Mouse (Mus musculus) erythroblast, embryonic 14.5 days (primary cell): Measurements from ENCODE around the gene Tmem209. TPM values are rescaled to one million over a fixed set of nuclear protein-coding genes. Genes with fewer than 3 reads are reported as not detected.

Experiments
- H3K27me3 ChIP-seq: 2 replicates; pipeline ENCODE4 v1.6.1; 2012; ENCODE audit warnings: inconsistent platforms; ENCODE audit not compliant: control insufficient read depth
- H3K36me3 ChIP-seq: 2 replicates; pipeline ENCODE4 v1.6.1; 2012; ENCODE audit warnings: mild to moderate bottlenecking, inconsistent platforms; ENCODE audit not compliant: control insufficient read depth
- H3K4me1 ChIP-seq: 2 replicates; pipeline ENCODE4 v1.6.1; 2012; ENCODE audit warnings: inconsistent platforms; ENCODE audit not compliant: control insufficient read depth
- H3K4me3 ChIP-seq: replicated peaks from 2 replicates; pipeline ENCODE3; 2012; ENCODE audit warnings: moderate library complexity, mild to moderate bottlenecking, inconsistent platforms
- H3K9me3 ChIP-seq: 2 replicates; pipeline ENCODE4 v1.6.1; 2012; ENCODE audit warnings: low read length, inconsistent platforms, mixed read lengths; ENCODE audit not compliant: control insufficient read depth
- GATA1 ChIP-seq: IDR thresholded peaks from 2 replicates; pipeline ENCODE4 v1.6.1; 2012; ENCODE audit warnings: low read length, inconsistent platforms, mixed read lengths
- TAL1 ChIP-seq: IDR thresholded peaks from 3 replicates; pipeline ENCODE4 v1.6.1; 2012; ENCODE audit warnings: low read length, inconsistent platforms, mixed read lengths
- polyA plus RNA-seq: library from polyadenylated mRNA; stranded (reverse); fragments of >175 nt; gene quantifications from 2 replicates; pipeline ENCODE4 v1.2.3, GENCODE M21; 2012

Gene Tmem209
- polyA plus RNA-seq, 1 experiment = 0.37 TPM

DNA sequence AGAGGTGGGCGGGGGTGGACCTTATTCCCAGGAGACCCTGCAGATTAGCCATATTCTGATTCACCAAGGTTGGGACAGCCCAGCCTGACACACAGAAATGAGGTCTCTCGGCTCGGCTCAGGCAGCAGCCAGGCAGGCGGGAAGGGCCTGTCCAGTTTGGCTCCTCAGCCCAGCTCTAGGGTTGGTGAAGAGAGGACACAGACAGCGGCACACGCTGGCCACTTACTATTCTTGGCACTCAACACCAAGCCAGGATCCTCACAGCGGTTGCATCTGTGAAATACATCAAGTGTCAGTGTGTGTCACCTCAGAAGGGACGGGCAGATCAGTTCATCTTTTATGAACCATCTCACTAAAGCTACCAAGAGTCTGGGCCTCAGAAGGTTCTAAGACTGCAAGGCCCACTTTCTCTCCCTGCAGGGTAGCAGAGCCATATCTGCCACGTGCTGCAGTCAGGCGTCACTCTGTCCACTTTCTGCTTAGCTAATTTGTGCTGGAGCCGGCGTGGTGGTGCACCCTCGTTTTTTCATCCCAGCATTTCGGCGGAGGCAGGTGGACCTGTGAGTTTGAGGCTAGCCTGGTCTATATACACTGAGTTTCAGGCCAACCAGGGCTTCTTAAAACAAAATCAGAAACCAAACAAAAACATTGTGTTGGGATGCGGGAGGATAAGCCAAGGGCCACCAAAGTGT, 50.4 kb downstream of the Tmem209 start:
- Histone ChIP-seq H3K4me3 (peak overlapping the region; percentile 62), H3K9me3 (no peaks in the 10 kb centered on the region), H3K4me1 (peaks cover 44% of the 10 kb centered on the region), H3K36me3 (peaks cover 8% of the 10 kb centered on the region), H3K27me3 (peaks cover 41% of the 10 kb centered on the region)
- TF ChIP-seq TAL1 = no peak
- TF ChIP-seq GATA1 = no peak

DNA sequence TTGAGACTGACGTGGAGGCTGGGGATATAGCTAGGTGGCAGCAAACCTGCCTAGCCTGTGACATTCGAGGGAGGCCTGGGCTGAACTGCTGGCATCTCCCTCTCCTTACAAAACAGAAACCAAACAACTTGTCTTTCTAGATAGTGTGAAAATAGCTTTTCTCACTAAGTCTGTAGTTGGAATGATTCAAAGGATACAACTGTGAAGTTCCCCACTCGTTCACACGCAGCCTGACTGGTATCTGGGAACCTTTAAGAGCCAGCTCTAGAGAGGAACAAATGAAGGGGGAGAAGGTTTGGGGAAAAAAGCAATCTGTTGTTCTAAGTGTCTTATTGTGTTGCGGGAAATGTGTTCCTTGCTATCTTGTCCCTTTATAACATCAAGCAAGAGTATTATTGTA, 51.0 kb downstream of the Tmem209 start:
- TF ChIP-seq GATA1 (no peak), TAL1 (no peak)

DNA sequence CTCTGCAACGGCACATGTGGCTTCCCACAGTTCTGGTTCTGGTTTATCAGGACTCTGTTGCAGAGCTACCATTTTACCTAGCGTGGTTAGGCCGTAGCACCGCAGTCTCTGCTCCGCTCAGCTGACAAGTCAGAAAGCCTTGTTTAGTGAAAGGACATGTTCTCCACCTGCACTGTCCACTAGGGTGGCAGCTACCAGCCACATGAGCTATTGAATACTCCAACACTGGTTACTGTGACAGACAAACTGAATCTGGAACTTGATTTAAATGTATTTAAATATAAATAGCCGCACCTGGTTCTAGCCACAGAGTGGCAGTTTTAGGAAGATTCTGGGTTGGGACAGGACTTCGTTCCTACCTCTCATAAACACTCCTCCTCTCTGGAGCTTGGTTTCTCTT, 52.6 kb downstream of the Tmem209 start:
- TF ChIP-seq GATA1 = no peak
- peaks cover 18% of the 10 kb centered on the region for H3K36me3 ChIP-seq

More for the DNA sequence above, 51.0 kb downstream of the Tmem209 start:
- no peak overlapping the region for H3K4me3 ChIP-seq
- H3K4me1 ChIP-seq = peaks cover 44% of the 10 kb centered on the region
- H3K36me3 ChIP-seq = peaks cover 8% of the 10 kb centered on the region
- H3K27me3 ChIP-seq = peaks cover 36% of the 10 kb centered on the region
- H3K9me3 ChIP-seq = no peaks in the 10 kb centered on the region

DNA sequence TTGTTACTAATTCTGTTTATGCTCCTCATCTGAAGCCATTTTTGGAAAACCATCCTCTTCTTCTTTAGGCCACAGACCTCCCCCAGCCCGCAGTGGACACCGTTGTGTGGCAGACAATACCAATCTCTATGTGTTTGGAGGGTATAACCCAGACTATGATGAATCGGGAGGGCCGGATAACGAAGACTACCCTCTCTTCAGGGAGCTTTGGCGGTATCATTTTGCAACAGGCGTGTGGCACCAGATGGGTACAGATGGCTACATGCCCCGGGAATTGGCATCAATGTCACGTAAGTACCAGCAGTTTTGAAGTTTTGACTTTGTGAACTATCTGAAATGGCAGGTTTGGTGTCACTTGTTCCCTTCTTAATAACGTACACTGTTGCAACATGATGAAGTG, 70.0 kb downstream of the Tmem209 start:
- Histone ChIP-seq H3K4me3 (no peak overlapping the region), H3K9me3 (no peaks in the 10 kb centered on the region), H3K27me3 (no peaks in the 10 kb centered on the region), H3K4me1 (no peaks in the 10 kb centered on the region; the same call in 1 of the 2 replicates), H3K36me3 (peaks cover 42% of the 10 kb centered on the region)
- TF ChIP-seq TAL1 (no peak), GATA1 (no peak)

More for the DNA sequence above, 52.6 kb downstream of the Tmem209 start:
- no peak overlapping the region for H3K4me3 ChIP-seq
- H3K9me3 ChIP-seq = no peaks in the 10 kb centered on the region
- H3K27me3 ChIP-seq = peaks cover 21% of the 10 kb centered on the region
- peaks cover 32% of the 10 kb centered on the region for H3K4me1 ChIP-seq

DNA sequence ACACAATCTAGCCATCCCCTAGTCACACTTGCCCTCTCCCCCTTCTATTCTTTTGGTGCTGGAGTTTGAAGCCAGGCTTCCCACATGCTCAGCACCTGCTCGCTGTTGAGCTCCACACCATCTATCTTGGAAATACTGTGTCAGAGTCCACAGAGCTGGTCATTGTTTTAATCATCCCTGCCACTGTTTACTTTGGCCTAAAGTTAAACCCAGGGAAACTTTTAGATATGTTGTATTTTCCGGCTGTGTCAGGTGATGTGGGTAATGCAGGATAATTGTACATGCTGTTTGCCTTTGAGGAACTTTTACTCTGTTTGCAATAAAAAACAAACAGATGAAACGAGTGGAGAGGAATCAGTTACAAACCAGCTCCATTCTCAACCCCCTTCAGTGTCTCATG, 72.5 kb downstream of the Tmem209 start:
- TF ChIP-seq GATA1 (no peak), TAL1 (no peak)
- no peak overlapping the region for H3K4me3 ChIP-seq
- no peaks in the 10 kb centered on the region for H3K27me3 ChIP-seq
- H3K9me3 ChIP-seq = no peaks in the 10 kb centered on the region
- H3K36me3 ChIP-seq = peaks cover 19% of the 10 kb centered on the region
- no peaks in the 10 kb centered on the region; the same call in 1 of the 2 replicates for H3K4me1 ChIP-seq

DNA sequence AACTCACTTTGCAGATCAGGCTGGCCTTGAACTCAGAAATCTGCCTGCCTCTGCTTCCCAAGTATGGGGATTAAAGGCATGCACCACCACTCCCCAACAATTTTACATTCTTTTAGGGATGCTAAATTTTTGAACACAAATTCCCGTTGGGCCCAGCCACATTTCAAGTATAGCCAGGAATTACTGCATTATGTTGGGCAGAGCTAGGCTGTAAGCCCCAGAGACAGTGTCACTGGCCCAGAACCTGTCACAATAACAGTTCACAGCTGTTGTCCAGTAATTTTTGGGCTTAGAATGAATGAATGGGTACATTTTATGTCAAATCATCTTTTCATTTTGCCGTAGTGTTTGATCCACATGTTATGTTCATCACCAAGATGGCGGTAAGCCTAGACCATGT, 73.1 kb downstream of the Tmem209 start:
- Histone ChIP-seq H3K4me3 (no peak overlapping the region), H3K36me3 (peaks cover 14% of the 10 kb centered on the region), H3K4me1 (no peaks in the 10 kb centered on the region; the same call in 1 of the 2 replicates), H3K9me3 (no peaks in the 10 kb centered on the region), H3K27me3 (no peaks in the 10 kb centered on the region)
- TF ChIP-seq GATA1 = no peak
- no peak for TF ChIP-seq TAL1

DNA sequence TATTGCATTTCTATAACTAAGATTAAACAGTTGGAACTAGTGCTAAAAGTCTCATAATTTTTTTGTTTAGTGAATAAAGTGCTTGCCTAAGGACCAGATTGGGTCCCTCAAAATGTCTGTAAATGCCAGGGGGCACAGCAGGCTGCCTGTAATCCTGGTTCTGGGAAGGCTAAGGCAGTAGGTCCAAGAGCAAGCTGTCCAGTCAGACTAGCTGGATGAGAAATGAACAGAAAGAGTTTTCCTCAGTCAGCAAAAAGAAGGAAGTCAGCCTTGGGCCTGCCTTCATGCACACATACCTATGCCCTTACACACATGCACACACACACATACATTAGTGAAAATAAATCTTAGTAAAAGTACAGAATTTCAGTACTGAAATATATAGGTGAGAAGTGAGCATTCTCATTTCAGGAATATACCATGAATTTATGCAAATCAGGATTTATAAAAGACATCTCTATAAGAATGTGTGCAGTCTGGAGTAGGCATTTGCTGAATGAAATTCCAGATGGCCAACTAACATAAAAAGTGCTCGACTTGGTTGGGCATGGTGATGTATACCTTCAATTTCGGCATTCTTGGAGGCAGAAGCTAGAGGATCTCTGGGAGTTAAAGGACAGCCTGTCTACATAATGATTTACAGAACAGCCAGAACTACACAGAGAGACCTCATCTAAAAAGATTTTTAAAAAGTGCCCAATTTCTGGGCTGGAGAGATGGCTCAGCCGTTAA, 77.0 kb downstream of the Tmem209 start:
- H3K36me3 ChIP-seq = peaks cover 6% of the 10 kb centered on the region
- no peak for TF ChIP-seq TAL1
- TF ChIP-seq GATA1 = no peak
- no peak overlapping the region for H3K4me3 ChIP-seq
- H3K27me3 ChIP-seq = no peaks in the 10 kb centered on the region
- no peaks in the 10 kb centered on the region for H3K9me3 ChIP-seq
- peaks cover 13% of the 10 kb centered on the region for H3K4me1 ChIP-seq

Other genes with a start within 250 kb of the Tmem209 start
- gene Ube2h, start 205.2 kb downstream of the Tmem209 start, polyA plus RNA-seq = 18.3 and 28.7 TPM in 2 replicates
- gene Zc3hc1, start 118.8 kb downstream of the Tmem209 start, polyA plus RNA-seq = 1.1 and 1.9 TPM in 2 replicates
- gene Klhdc10, start 107.9 kb downstream of the Tmem209 start, polyA plus RNA-seq = 0.87 and 0.88 TPM in 2 replicates
- not detected in 2 replicates for gene Ssmem1, start 66 bp upstream of the Tmem209 start, polyA plus RNA-seq
- gene Cpa2, start 31.8 kb upstream of the Tmem209 start, polyA plus RNA-seq = not detected in 2 replicates
- gene Cpa4, start 58.6 kb upstream of the Tmem209 start, polyA plus RNA-seq = not detected in 2 replicates
- not detected in 2 replicates for gene Cpa5, start 101.2 kb upstream of the Tmem209 start, polyA plus RNA-seq
- not detected in 2 replicates for gene Cpa1, start 129.4 kb upstream of the Tmem209 start, polyA plus RNA-seq
- 1.3 TPM in 2 replicates for gene Cep41, start 184.0 kb upstream of the Tmem209 start, polyA plus RNA-seq
- 0.44 and 0.54 TPM in 2 replicates for gene Mest, start 213.8 kb upstream of the Tmem209 start, polyA plus RNA-seq